Mouse (Mus musculus) spleen, postnatal 10 days (tissue): Measurements from ENCODE around the gene Copa.

Experiments
- DNase-seq, 2 experiments: peaks; one replicate each; pipeline ENCODE4 v3.0.0; 2021 to 2022; ENCODE audit warnings: low spot score in 2 of 2

Gene Copa

GRCm38 (mm10) chr1:172082101-172082898, at the start of gene Copa, which contains the start of gene Ncstn:
Copa (plus strand) TSS chr1:172082529.
Ncstn (minus strand) TSS chr1:172082795.
- DNase-seq = peak; percentile 89 to 92

GRCm38 (mm10) chr1:172046410-172046809, 35.9 kb upstream of the Copa start:
- DNase-seq = no peak

GRCm38 (mm10) chr1:172046938-172047337, 35.4 kb upstream of the Copa start:
- DNase-seq = peak; percentile 51 to 77

DNA sequence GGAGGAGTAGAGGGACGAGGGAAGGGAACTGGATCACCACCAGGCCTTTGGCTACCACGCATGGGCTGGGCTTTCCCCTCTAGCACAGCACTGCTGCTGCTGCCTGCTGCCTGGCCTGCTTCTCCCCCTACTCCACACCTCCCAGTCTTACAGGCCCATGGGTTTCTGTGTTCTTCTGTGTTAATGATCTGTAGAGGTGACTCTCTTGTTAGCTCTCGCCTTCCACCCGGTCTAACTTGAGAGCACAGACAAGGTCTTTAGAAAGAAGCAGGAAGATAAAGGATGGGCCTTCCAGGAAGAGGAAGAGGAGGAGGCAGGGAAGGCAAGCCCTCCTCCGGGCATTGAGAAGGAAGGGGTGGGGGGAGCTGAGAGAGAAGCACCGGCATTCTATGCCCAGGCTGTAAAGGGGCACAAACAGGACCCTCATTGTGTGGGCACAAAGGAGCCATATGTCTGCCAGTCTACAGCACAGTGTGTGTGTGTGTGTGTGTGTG, 34.0 kb upstream of the Copa start:
- DNase-seq = no peak

DNA sequence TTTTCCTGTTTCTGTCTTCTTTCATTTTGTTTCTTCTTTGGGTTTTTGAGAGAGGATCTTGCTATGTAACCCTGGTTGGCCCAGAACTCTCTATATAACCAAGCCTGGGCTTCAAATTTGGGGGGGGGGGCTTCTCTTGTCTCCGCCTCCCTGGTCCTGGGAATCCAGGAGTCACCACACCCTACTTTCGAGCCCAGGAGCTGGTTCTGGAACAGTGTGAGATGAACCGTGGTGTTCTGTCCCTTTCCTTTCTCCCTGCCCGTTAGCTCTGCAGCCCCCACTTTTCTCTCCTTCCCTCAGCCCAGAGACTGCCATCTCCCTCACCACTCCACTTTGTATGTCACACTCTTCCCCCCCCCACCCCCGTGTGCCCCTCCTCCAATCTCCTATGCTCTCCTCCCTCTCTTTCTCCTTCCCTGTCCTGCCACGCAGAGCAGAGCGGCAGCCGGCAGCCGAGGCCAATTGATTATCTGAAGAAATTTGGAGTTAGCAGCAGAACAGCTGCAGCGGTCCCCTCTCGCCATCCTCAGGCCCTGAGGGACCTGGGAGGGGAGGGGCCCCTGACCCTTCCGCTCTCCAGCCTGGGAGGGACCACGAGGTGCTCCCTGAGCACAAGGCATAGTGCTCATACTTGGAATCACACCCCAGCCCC, 33.1 kb upstream of the Copa start:
- no peak for DNase-seq

DNA sequence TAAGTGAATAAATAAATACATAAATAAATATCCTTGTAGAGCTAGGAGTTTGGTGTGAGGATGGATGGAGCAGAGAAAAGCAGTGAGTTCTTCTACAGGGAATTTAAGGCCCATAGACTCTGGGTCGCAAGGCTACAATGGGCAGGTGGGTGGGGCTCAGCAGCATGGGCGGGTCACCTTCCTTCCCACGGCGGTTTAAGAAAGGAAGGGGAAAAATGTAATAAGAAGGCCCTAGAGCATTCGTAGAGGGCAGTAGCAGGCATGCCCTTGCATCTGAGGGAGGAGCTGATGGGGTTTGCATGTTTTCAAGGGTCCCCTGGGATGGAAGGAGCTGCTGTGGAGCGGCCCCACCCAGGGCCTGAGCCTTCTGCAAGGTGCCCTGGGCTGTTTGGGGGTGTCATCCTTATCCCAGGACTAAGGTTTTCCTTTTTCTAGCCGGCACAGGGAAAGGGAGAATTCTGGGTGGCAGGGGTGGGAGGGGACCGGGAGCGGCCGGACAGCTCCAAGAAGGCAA, 29.5 kb upstream of the Copa start:
- no peak for DNase-seq

GRCm38 (mm10) chr1:172053541-172054440, 28.5 kb upstream of the Copa start:
- DNase-seq = no peak

- no peak for DNase-seq
Observed at GRCm38 (mm10) chr1:172056251-172056650, 26.1 kb upstream of the Copa start.

- no peak for DNase-seq
Observed at GRCm38 (mm10) chr1:172057491-172057921, 24.8 kb upstream of the Copa start, which contains the start of gene Nhlh1. Nhlh1 (minus strand) TSS chr1:172057573.

DNA sequence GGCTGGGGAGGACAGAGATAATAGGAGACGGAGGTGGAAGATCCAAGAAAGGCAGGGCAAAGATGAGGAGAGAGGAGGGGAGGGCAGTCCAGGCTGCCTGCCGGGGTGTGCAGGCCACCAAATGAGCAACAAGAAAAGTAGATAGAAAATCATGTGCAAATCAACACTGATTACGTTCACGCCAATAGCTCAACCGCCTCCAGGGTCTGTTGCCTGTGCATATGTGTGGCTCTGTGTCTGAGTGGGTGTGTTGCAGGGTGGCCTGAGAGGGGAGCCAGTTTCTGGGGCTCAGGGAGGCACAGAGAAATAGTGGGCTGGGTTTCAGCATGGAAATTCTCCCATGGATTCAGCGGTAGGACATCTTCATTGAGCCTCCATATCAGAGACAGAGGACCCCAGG, 24.0 kb upstream of the Copa start:
- no peak for DNase-seq

GRCm38 (mm10) chr1:172058874-172059273, 23.5 kb upstream of the Copa start:
- DNase-seq = no peak

GRCm38 (mm10) chr1:172060659-172061058, 21.7 kb upstream of the Copa start:
- DNase-seq = no peak

GRCm38 (mm10) chr1:172061217-172061616, 21.1 kb upstream of the Copa start:
- DNase-seq = no peak

DNA sequence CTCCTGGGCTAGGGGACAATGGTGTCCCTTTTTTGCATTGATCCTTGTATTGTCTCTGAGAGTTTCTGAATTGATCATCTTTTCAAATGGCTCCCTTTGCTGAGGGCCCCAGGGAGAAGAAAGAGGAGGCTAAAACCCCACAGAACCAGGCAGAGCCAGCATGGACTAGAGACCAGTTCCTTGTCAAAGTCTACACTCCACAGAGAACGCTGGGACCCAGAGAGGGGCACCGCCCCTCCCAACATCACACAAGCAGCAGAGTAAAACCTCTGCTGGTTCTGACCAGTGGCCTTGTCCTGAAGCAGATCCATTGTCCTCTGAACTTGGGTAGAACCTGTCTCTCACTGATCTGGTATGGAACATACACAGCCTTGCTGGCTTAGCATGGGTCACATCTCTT, 20.2 kb upstream of the Copa start:
- DNase-seq = no peak

DNA sequence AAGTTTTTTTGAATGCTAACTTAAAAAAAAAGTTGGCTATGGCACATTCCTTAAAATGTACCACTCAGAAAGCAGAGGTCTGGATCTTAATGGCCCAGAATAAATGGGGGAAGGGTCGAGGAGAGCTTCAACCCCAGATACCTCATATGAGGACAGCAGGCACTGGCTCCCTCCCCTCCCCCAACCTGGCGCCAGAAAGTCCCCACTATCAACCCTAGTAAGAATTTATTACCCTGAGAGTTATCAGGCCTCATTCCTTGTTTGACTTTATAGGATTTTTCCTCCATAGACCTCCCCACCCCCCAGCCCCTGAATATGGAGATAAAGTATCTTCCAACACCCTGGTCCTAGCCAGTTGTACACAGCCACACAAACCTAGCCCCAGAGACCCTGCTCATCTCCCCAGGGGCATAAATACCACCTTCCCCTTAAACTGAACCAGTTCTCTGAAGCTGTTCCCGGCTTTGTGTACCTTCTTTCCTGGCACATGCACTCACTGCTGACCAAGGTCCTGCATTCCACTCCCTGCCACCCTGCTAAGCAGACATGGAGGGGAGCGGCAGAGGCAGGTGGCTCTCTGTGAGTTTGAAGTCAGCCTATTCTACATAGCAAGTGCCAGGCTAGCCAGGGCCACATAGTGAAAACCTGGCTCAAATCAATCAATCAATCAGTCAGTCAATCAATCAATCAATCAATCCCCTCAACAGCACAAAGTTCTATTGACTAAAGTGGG, 18.9 kb upstream of the Copa start:
- no peak for DNase-seq

GRCm38 (mm10) chr1:172064613-172065141, 17.7 kb upstream of the Copa start:
- DNase-seq = no peak

- no peak for DNase-seq
Observed at GRCm38 (mm10) chr1:172070227-172070626, 12.1 kb upstream of the Copa start.

DNA sequence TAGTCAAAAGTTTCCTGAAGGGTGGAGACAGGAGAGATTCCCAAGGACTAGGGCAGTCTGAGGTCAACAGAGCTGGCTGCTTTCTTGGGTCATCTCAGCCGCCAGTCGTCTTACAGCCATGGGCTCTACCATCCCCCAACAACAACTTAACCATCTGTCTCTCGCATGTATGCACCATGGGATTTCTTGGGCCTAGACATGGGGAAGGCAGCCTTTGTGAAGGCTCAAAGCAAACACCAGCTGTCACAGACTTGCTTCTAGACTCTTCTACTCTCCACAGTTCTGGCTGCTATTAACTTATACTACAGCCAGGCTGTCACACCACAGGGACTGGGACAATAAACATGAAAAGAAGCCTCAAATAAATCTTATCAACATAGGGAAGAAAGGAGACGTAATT, 10.8 kb upstream of the Copa start:
- DNase-seq = no peak

DNA sequence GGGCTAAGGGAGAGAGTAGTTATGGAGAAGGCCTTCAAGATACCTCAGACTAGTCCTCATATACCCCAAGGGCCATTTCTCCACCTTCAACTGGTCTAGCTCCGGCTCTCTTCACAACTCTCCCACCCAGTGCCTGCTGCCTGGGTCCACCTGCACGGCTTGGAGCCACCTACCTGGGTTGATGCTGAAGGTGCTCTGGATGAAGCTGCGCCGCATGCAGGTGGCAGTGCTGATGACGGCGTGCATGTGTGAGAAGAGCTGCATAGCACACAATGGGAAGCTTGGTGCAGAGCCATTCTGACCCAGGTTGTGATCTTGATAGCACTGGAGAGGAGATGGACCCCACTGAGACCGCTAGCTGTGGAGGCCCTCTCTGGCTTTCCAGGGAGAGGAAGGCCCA, 9.7 kb upstream of the Copa start:
- no peak for DNase-seq

GRCm38 (mm10) chr1:172077981-172078380, 4.3 kb upstream of the Copa start:
- DNase-seq = no peak
